Mouse (Mus musculus): ENCODE measurements around the gene Lcp1. TPM values are rescaled to one million over a fixed set of nuclear protein-coding genes. Genes with fewer than 3 reads are reported as not detected.

Lcp1 gene
- polyA plus RNA-seq, 1 experiment, result 0.68 TPM

- no peaks in the 10 kb centered on the region for H3K4me1 ChIP-seq (ENCODE audit: control insufficient read depth, insufficient read depth, low read length)
Measured at GRCm38 (mm10) chr14:75229834-75230233, 98.9 kb downstream of the Lcp1 start.

GRCm38 (mm10) chr14:75233070-75233469, 102.2 kb downstream of the Lcp1 start:
- TF ChIP-seq POLR2A (IDR thresholded peaks at IDR 0.05; ENCODE audit: control insufficient read depth, low read depth, low read length) (no peak), CTCF (IDR thresholded peaks at IDR 0.05; ENCODE audit: control insufficient read depth, insufficient read depth, insufficient replicate concordance, low read depth, low read length) (no peak)
- no peaks in the 10 kb centered on the region for H3K27me3 ChIP-seq (ENCODE audit: control insufficient read depth, insufficient read depth, low read length)
- H3K4me3 ChIP-seq (ENCODE audit: control insufficient read depth, low read depth, low read length), result no peak overlapping the region
- H3K36me3 ChIP-seq (ENCODE audit: control insufficient read depth, insufficient read depth, low read length), result no peaks in the 10 kb centered on the region
- H3K27ac ChIP-seq (ENCODE audit: control insufficient read depth, insufficient read depth, low read depth, low read length), result no peak overlapping the region
- peaks cover 6% of the 10 kb centered on the region for H3K4me1 ChIP-seq (ENCODE audit: control insufficient read depth, insufficient read depth, low read length)

More at GRCm38 (mm10) chr14:75229834-75230233, 98.9 kb downstream of the Lcp1 start:
- Histone ChIP-seq H3K36me3 (ENCODE audit: control insufficient read depth, insufficient read depth, low read length) (no peaks in the 10 kb centered on the region), H3K4me3 (ENCODE audit: control insufficient read depth, low read depth, low read length) (no peak overlapping the region), H3K27me3 (ENCODE audit: control insufficient read depth, insufficient read depth, low read length) (no peaks in the 10 kb centered on the region), H3K27ac (ENCODE audit: control insufficient read depth, insufficient read depth, low read depth, low read length) (no peak overlapping the region)
- TF ChIP-seq POLR2A (IDR thresholded peaks at IDR 0.05; ENCODE audit: control insufficient read depth, low read depth, low read length) (no peak), CTCF (IDR thresholded peaks at IDR 0.05; ENCODE audit: control insufficient read depth, insufficient read depth, insufficient replicate concordance, low read depth, low read length) (peak; percentile 28; the same call in 1 of the 2 replicates)

GRCm38 (mm10) chr14:75235552-75235951, 104.7 kb downstream of the Lcp1 start:
- Histone ChIP-seq H3K36me3 (ENCODE audit: control insufficient read depth, insufficient read depth, low read length) (no peaks in the 10 kb centered on the region), H3K4me3 (ENCODE audit: control insufficient read depth, low read depth, low read length) (no peak overlapping the region; the same call in 1 of the 2 replicates), H3K27ac (ENCODE audit: control insufficient read depth, insufficient read depth, low read depth, low read length) (no peak overlapping the region), H3K4me1 (ENCODE audit: control insufficient read depth, insufficient read depth, low read length) (peaks cover 6% of the 10 kb centered on the region), H3K27me3 (ENCODE audit: control insufficient read depth, insufficient read depth, low read length) (no peaks in the 10 kb centered on the region)
- TF ChIP-seq POLR2A (IDR thresholded peaks at IDR 0.05; ENCODE audit: control insufficient read depth, low read depth, low read length) (no peak), CTCF (IDR thresholded peaks at IDR 0.05; ENCODE audit: control insufficient read depth, insufficient read depth, insufficient replicate concordance, low read depth, low read length) (no peak)

- no peak overlapping the region; the same call in 1 of the 2 replicates for H3K4me3 ChIP-seq (ENCODE audit: control insufficient read depth, low read depth, low read length)
- TF ChIP-seq CTCF (IDR thresholded peaks at IDR 0.05; ENCODE audit: control insufficient read depth, insufficient read depth, insufficient replicate concordance, low read depth, low read length) (no peak), POLR2A (IDR thresholded peaks at IDR 0.05; ENCODE audit: control insufficient read depth, low read depth, low read length) (no peak)
- H3K36me3 ChIP-seq (ENCODE audit: control insufficient read depth, insufficient read depth, low read length), result no peaks in the 10 kb centered on the region
- H3K27ac ChIP-seq (ENCODE audit: control insufficient read depth, insufficient read depth, low read depth, low read length), result no peak overlapping the region
- no peaks in the 10 kb centered on the region for H3K27me3 ChIP-seq (ENCODE audit: control insufficient read depth, insufficient read depth, low read length)
- H3K4me1 ChIP-seq (ENCODE audit: control insufficient read depth, insufficient read depth, low read length), result peaks cover 6% of the 10 kb centered on the region
Measured at GRCm38 (mm10) chr14:75235955-75236635, 105.2 kb downstream of the Lcp1 start.

- H3K27me3 ChIP-seq (ENCODE audit: control insufficient read depth, insufficient read depth, low read length), result no peaks in the 10 kb centered on the region
- peaks cover 6% of the 10 kb centered on the region for H3K4me1 ChIP-seq (ENCODE audit: control insufficient read depth, insufficient read depth, low read length)
- H3K36me3 ChIP-seq (ENCODE audit: control insufficient read depth, insufficient read depth, low read length), result no peaks in the 10 kb centered on the region
- no peak overlapping the region for H3K4me3 ChIP-seq (ENCODE audit: control insufficient read depth, low read depth, low read length)
- no peak overlapping the region for H3K27ac ChIP-seq (ENCODE audit: control insufficient read depth, insufficient read depth, low read depth, low read length)
- no peak for TF ChIP-seq POLR2A (IDR thresholded peaks at IDR 0.05; ENCODE audit: control insufficient read depth, low read depth, low read length)
- TF ChIP-seq CTCF (IDR thresholded peaks at IDR 0.05; ENCODE audit: control insufficient read depth, insufficient read depth, insufficient replicate concordance, low read depth, low read length), result no peak
Measured at GRCm38 (mm10) chr14:75236636-75237003, 105.7 kb downstream of the Lcp1 start.

- no peaks in the 10 kb centered on the region for H3K36me3 ChIP-seq (ENCODE audit: control insufficient read depth, insufficient read depth, low read length)
- TF ChIP-seq POLR2A (IDR thresholded peaks at IDR 0.05; ENCODE audit: control insufficient read depth, low read depth, low read length) (no peak), CTCF (IDR thresholded peaks at IDR 0.05; ENCODE audit: control insufficient read depth, insufficient read depth, insufficient replicate concordance, low read depth, low read length) (no peak)
- H3K4me3 ChIP-seq (ENCODE audit: control insufficient read depth, low read depth, low read length), result no peak overlapping the region
- H3K4me1 ChIP-seq (ENCODE audit: control insufficient read depth, insufficient read depth, low read length), result peaks cover 6% of the 10 kb centered on the region
- H3K27ac ChIP-seq (ENCODE audit: control insufficient read depth, insufficient read depth, low read depth, low read length), result no peak overlapping the region
- no peaks in the 10 kb centered on the region for H3K27me3 ChIP-seq (ENCODE audit: control insufficient read depth, insufficient read depth, low read length)
Measured at GRCm38 (mm10) chr14:75237096-75237495, 106.2 kb downstream of the Lcp1 start.

- no peak for TF ChIP-seq CTCF (IDR thresholded peaks at IDR 0.05; ENCODE audit: control insufficient read depth, insufficient read depth, insufficient replicate concordance, low read depth, low read length)
- no peak for TF ChIP-seq POLR2A (IDR thresholded peaks at IDR 0.05; ENCODE audit: control insufficient read depth, low read depth, low read length)
- H3K27ac ChIP-seq (ENCODE audit: control insufficient read depth, insufficient read depth, low read depth, low read length), result no peak overlapping the region
- H3K4me1 ChIP-seq (ENCODE audit: control insufficient read depth, insufficient read depth, low read length), result peaks cover 6% of the 10 kb centered on the region
- no peak overlapping the region for H3K4me3 ChIP-seq (ENCODE audit: control insufficient read depth, low read depth, low read length)
- H3K36me3 ChIP-seq (ENCODE audit: control insufficient read depth, insufficient read depth, low read length), result no peaks in the 10 kb centered on the region
- no peaks in the 10 kb centered on the region for H3K27me3 ChIP-seq (ENCODE audit: control insufficient read depth, insufficient read depth, low read length)
Measured at GRCm38 (mm10) chr14:75238054-75238692, 107.3 kb downstream of the Lcp1 start.
